Mouse (Mus musculus): ENCODE measurements at regions not wholly inside any gene's neighbourhood (a gene's known extent, or its start where the extent isn't known, plus 50 kb on each side); places are given as distances from the start of the nearest gene placed in this dataset.
A peak's percentile ranks its signal among the peaks of the same experiment; 100 is the strongest.

GRCm38 (mm10) chr8:26871838-26872237, 105.3 kb upstream of the Zfp703 start:
- Histone ChIP-seq H3K9ac (no peak overlapping the region), H3K27ac (no peak overlapping the region), H3K4me3 (replicated peaks) (no peak overlapping the region), H3K4me1 (replicated peaks) (0 out of 2 replicates have a peak, but pooled peaks cover 4% of the 10 kb centered on the region), H3K36me3 (no peaks in the 10 kb centered on the region), H3K27me3 (replicated peaks) (no peaks in the 10 kb centered on the region), H3K4me2 (replicated peaks) (no peak overlapping the region), H3K9me3 (no peaks in the 10 kb centered on the region)
- 73% methylated on average over 7 of the region's 7 CpGs for WGBS
- peak; percentile 62 for ATAC-seq

GRCm38 (mm10) chr8:26872382-26872781, 104.7 kb upstream of the Zfp703 start:
- H3K36me3 ChIP-seq = no peaks in the 10 kb centered on the region
- WGBS = 83% methylated on average over 3 of the region's 3 CpGs
- no peaks in the 10 kb centered on the region for H3K27me3 ChIP-seq (replicated peaks)
- no peak for ATAC-seq
- H3K9me3 ChIP-seq = no peaks in the 10 kb centered on the region
- H3K27ac ChIP-seq = no peak overlapping the region
- no peak overlapping the region for H3K4me2 ChIP-seq (replicated peaks)
- no peak overlapping the region for H3K4me3 ChIP-seq (replicated peaks)
- H3K9ac ChIP-seq = no peak overlapping the region
- H3K4me1 ChIP-seq (replicated peaks) = 0 out of 2 replicates have a peak, but pooled peaks cover 4% of the 10 kb centered on the region

- 56% methylated on average over 8 of the region's 8 CpGs for WGBS
- Histone ChIP-seq H3K4me1 (replicated peaks) (0 out of 2 replicates have a peak, but pooled peaks cover 5% of the 10 kb centered on the region), H3K36me3 (no peaks in the 10 kb centered on the region), H3K27ac (no peak overlapping the region), H3K9me3 (no peaks in the 10 kb centered on the region), H3K27me3 (replicated peaks) (no peaks in the 10 kb centered on the region), H3K9ac (no peak overlapping the region), H3K4me2 (replicated peaks) (no peak overlapping the region), H3K4me3 (replicated peaks) (no peak overlapping the region)
- no peak for ATAC-seq
Measured at GRCm38 (mm10) chr8:26872815-26873214, 104.3 kb upstream of the Zfp703 start.

GRCm38 (mm10) chr8:26880177-26880576, 96.9 kb upstream of the Zfp703 start:
- 78% methylated on average over 7 of the region's 7 CpGs for WGBS
- Histone ChIP-seq H3K36me3 (no peaks in the 10 kb centered on the region), H3K4me1 (replicated peaks) (peaks cover 40% of the 10 kb centered on the region), H3K4me2 (replicated peaks) (no peak overlapping the region), H3K4me3 (replicated peaks) (no peak overlapping the region), H3K9ac (no peak overlapping the region), H3K27ac (0 out of 2 replicates have a peak overlapping the region, but pooled peaks have one; percentile 9), H3K27me3 (replicated peaks) (no peaks in the 10 kb centered on the region), H3K9me3 (no peaks in the 10 kb centered on the region)
- no peak for ATAC-seq

GRCm38 (mm10) chr8:26881268-26882120, 95.6 kb upstream of the Zfp703 start:
- Histone ChIP-seq H3K36me3 (no peaks in the 10 kb centered on the region), H3K9ac (no peak overlapping the region), H3K4me1 (replicated peaks) (peaks cover 40% of the 10 kb centered on the region), H3K4me2 (replicated peaks) (no peak overlapping the region), H3K27ac (peak overlapping the region; percentile 71), H3K4me3 (replicated peaks) (no peak overlapping the region), H3K27me3 (replicated peaks) (no peaks in the 10 kb centered on the region), H3K9me3 (no peaks in the 10 kb centered on the region)
- 57% methylated on average over 7 of the region's 7 CpGs for WGBS
- peak; percentile 72 for ATAC-seq

GRCm38 (mm10) chr8:26882616-26883015, 94.5 kb upstream of the Zfp703 start:
- H3K4me3 ChIP-seq (replicated peaks) = no peak overlapping the region
- H3K27ac ChIP-seq = no peak overlapping the region
- H3K9me3 ChIP-seq = no peaks in the 10 kb centered on the region
- 47% methylated on average over 5 of the region's 5 CpGs for WGBS
- H3K4me2 ChIP-seq (replicated peaks) = no peak overlapping the region
- peaks cover 42% of the 10 kb centered on the region for H3K4me1 ChIP-seq (replicated peaks)
- H3K36me3 ChIP-seq = no peaks in the 10 kb centered on the region
- no peak for ATAC-seq
- H3K27me3 ChIP-seq (replicated peaks) = no peaks in the 10 kb centered on the region
- H3K9ac ChIP-seq = no peak overlapping the region

GRCm38 (mm10) chr8:26883285-26883684, 93.8 kb upstream of the Zfp703 start:
- no peak overlapping the region for H3K4me3 ChIP-seq (replicated peaks)
- WGBS = 88% methylated on average over 5 of the region's 5 CpGs
- no peak for ATAC-seq
- H3K4me1 ChIP-seq (replicated peaks) = peaks cover 41% of the 10 kb centered on the region
- H3K36me3 ChIP-seq = no peaks in the 10 kb centered on the region
- no peak overlapping the region for H3K27ac ChIP-seq
- no peak overlapping the region for H3K4me2 ChIP-seq (replicated peaks)
- H3K9me3 ChIP-seq = no peaks in the 10 kb centered on the region
- no peaks in the 10 kb centered on the region for H3K27me3 ChIP-seq (replicated peaks)
- H3K9ac ChIP-seq = no peak overlapping the region

GRCm38 (mm10) chr8:26883770-26884169, 93.4 kb upstream of the Zfp703 start:
- Histone ChIP-seq H3K4me1 (replicated peaks) (peaks cover 40% of the 10 kb centered on the region), H3K27ac (0 out of 2 replicates have a peak overlapping the region, but pooled peaks have one; percentile 6), H3K9me3 (no peaks in the 10 kb centered on the region), H3K36me3 (no peaks in the 10 kb centered on the region), H3K4me3 (replicated peaks) (no peak overlapping the region), H3K9ac (no peak overlapping the region), H3K27me3 (replicated peaks) (no peaks in the 10 kb centered on the region), H3K4me2 (replicated peaks) (no peak overlapping the region)
- no peak for ATAC-seq
- 51% methylated on average over 6 of the region's 6 CpGs for WGBS

- no peak overlapping the region for H3K4me3 ChIP-seq (replicated peaks)
- H3K4me2 ChIP-seq (replicated peaks) = no peak overlapping the region
- no peaks in the 10 kb centered on the region for H3K36me3 ChIP-seq
- H3K9ac ChIP-seq = no peak overlapping the region
- no peaks in the 10 kb centered on the region for H3K27me3 ChIP-seq (replicated peaks)
- H3K9me3 ChIP-seq = no peaks in the 10 kb centered on the region
- WGBS = 35% methylated on average over 13 of the region's 13 CpGs
- H3K4me1 ChIP-seq (replicated peaks) = peaks cover 35% of the 10 kb centered on the region
- H3K27ac ChIP-seq = 0 out of 2 replicates have a peak overlapping the region, but pooled peaks have one; percentile 6
- no peak for ATAC-seq
Measured at GRCm38 (mm10) chr8:26884350-26884749, 92.8 kb upstream of the Zfp703 start.

GRCm38 (mm10) chr8:26885365-26885764, 91.8 kb upstream of the Zfp703 start:
- Histone ChIP-seq H3K4me2 (replicated peaks) (no peak overlapping the region), H3K27ac (no peak overlapping the region), H3K36me3 (no peaks in the 10 kb centered on the region), H3K27me3 (replicated peaks) (no peaks in the 10 kb centered on the region), H3K9me3 (no peaks in the 10 kb centered on the region), H3K4me1 (replicated peaks) (peaks cover 26% of the 10 kb centered on the region), H3K9ac (no peak overlapping the region), H3K4me3 (replicated peaks) (no peak overlapping the region)
- whole genome bisulfite sequencing = 81% methylated on average over 5 of the region's 5 CpGs
- no peak for ATAC-seq

- Histone ChIP-seq H3K9me3 (no peaks in the 10 kb centered on the region), H3K9ac (no peak overlapping the region), H3K27ac (no peak overlapping the region), H3K4me3 (replicated peaks) (no peak overlapping the region), H3K36me3 (no peaks in the 10 kb centered on the region), H3K4me2 (replicated peaks) (no peak overlapping the region), H3K4me1 (replicated peaks) (peaks cover 22% of the 10 kb centered on the region), H3K27me3 (replicated peaks) (no peaks in the 10 kb centered on the region)
- peak; percentile 21; the same call in 1 of the 2 replicates for ATAC-seq
- WGBS = 69% methylated on average over 13 of the region's 13 CpGs
Measured at GRCm38 (mm10) chr8:26886783-26887486, 90.2 kb upstream of the Zfp703 start.

- 73% methylated on average over 5 of the region's 5 CpGs for WGBS
- H3K27ac ChIP-seq = no peak overlapping the region
Measured at GRCm38 (mm10) chr8:26887551-26887950, 89.6 kb upstream of the Zfp703 start.

More at GRCm38 (mm10) chr8:26887551-26887950, 89.6 kb upstream of the Zfp703 start:
- peaks cover 19% of the 10 kb centered on the region for H3K4me1 ChIP-seq (replicated peaks)
- H3K9me3 ChIP-seq = no peaks in the 10 kb centered on the region
- no peaks in the 10 kb centered on the region for H3K36me3 ChIP-seq
- no peak overlapping the region for H3K9ac ChIP-seq
- no peak overlapping the region for H3K4me2 ChIP-seq (replicated peaks)
- no peak overlapping the region for H3K4me3 ChIP-seq (replicated peaks)
- ATAC-seq = no peak
- no peaks in the 10 kb centered on the region for H3K27me3 ChIP-seq (replicated peaks)
